Mouse (Mus musculus) midbrain, embryonic 14.5 days (tissue): ENCODE results near the gene Tjp2. TPM values are rescaled to one million over a fixed set of nuclear protein-coding genes. Genes with fewer than 3 reads are reported as not detected.
A peak's percentile ranks its signal among the peaks of the same experiment; 100 is the strongest.
"Not testable (repeated sequence)": the region's sequence is repeated elsewhere in the genome, so short reads cannot be mapped to it uniquely, and the experiment has no call there.

Experiments used
- ATAC-seq: fragments of 200-750 bp; cut with Nextera tagmentation; 2 replicates; pipeline ENCODE4 v1.8.0; 2017; ENCODE audit warnings: moderate number of reproducible peaks, moderate library complexity; ENCODE audit not compliant: low FRiP score, low TSS enrichment
- DNase-seq: peaks from one replicate; pipeline ENCODE4 v3.0.0-alpha.2; 2015
- H3K27ac ChIP-seq: fragments of 300-500 bp; sonication (generic); replicated peaks from 2 replicates; pipeline ENCODE4 v1.5.1; 2014; ENCODE audit warnings: mild to moderate bottlenecking, low read depth, low read length, moderate library complexity
- H3K27me3 ChIP-seq: fragments of 300-500 bp; sonication (generic); 2 replicates; pipeline ENCODE4 v1.6.1; 2014; ENCODE audit warnings: low read length, control low read depth, mixed read lengths; ENCODE audit not compliant: control insufficient read depth, insufficient read depth
- H3K36me3 ChIP-seq: fragments of 300-500 bp; sonication (generic); 2 replicates; pipeline ENCODE4 v1.6.1; 2014; ENCODE audit warnings: low read length, control low read depth; ENCODE audit not compliant: control insufficient read depth, insufficient read depth
- H3K4me1 ChIP-seq: fragments of 300-500 bp; sonication (generic); 2 replicates; pipeline ENCODE4 v1.6.1; 2014; ENCODE audit warnings: mild to moderate bottlenecking, antibody characterized with exemption, low read length, control low read depth; ENCODE audit not compliant: control insufficient read depth, insufficient read depth
- H3K4me2 ChIP-seq: fragments of 300-500 bp; sonication (generic); 2 replicates; pipeline ENCODE4 v1.6.1; 2014; ENCODE audit warnings: mild to moderate bottlenecking, low read length, moderate library complexity
- H3K4me3 ChIP-seq: fragments of 300-500 bp; sonication (generic); replicated peaks from 2 replicates; pipeline ENCODE4 v1.5.1; 2014; ENCODE audit warnings: low read depth, low read length
- H3K9ac ChIP-seq: fragments of 300-500 bp; sonication (generic); replicated peaks from 2 replicates; pipeline ENCODE4 v1.6.1; 2014; ENCODE audit warnings: mild to moderate bottlenecking, low read length, moderate library complexity
- H3K9me3 ChIP-seq: fragments of 300-500 bp; sonication (generic); 2 replicates; pipeline ENCODE4 v1.6.1; 2016; ENCODE audit warnings: low read length, control low read depth, mixed read lengths; ENCODE audit not compliant: control insufficient read depth
- WGBS: fragments of 180-500 bp; shearing (Covaris S2); extraction: QIAGEN DNeasy Blood & Tissue Kit; methylation state at CpG from one replicate; pipeline ENCODE4 v1.1.7; 2014; 5-methylcytosine and 5-hydroxymethylcytosine counted together
- polyA plus RNA-seq: library from polyadenylated mRNA; unstranded; fragments of >200 nt; fragmentation: Nextera tagmentation; extraction: Ambion mirVana; gene quantifications from 2 replicates; pipeline ENCODE4 v1.2.1, GENCODE M21; 2014

Gene Tjp2
- polyA plus RNA-seq, 1 experiment from 2014 or later = 15.5 TPM

GRCm38 (mm10) chr19:24118775-24119174 is 106.1 kb downstream of the Tjp2 start:
- 90% methylated on average over 9 of the region's 9 CpGs for WGBS
- Histone ChIP-seq H3K27ac (no peak overlapping the region), H3K9ac (no peak overlapping the region), H3K4me3 (no peak overlapping the region), H3K4me2 (no peak overlapping the region), H3K27me3 (no peaks in the 10 kb centered on the region), H3K36me3 (peaks cover 27% of the 10 kb centered on the region; the same call in 1 of the 2 replicates), H3K9me3 (no peaks in the 10 kb centered on the region), H3K4me1 (no peaks in the 10 kb centered on the region)
- DNase-seq (no peak), ATAC-seq (no peak)

- no peak for ATAC-seq
- DNase-seq = no peak
- Histone ChIP-seq H3K4me3 (no peak overlapping the region), H3K9me3 (no peaks in the 10 kb centered on the region), H3K27me3 (no peaks in the 10 kb centered on the region), H3K4me2 (no peak overlapping the region), H3K36me3 (peaks cover 50% of the 10 kb centered on the region), H3K4me1 (no peaks in the 10 kb centered on the region), H3K27ac (no peak overlapping the region), H3K9ac (no peak overlapping the region)
- WGBS = 95% methylated on average over 7 of the region's 7 CpGs
These were observed 113.2 kb downstream of the Tjp2 start for GRCm38 (mm10) chr19:24111581-24111980.

- Histone ChIP-seq H3K9me3 (no peaks in the 10 kb centered on the region), H3K4me3 (no peak overlapping the region), H3K4me1 (no peaks in the 10 kb centered on the region), H3K9ac (no peak overlapping the region), H3K27ac (no peak overlapping the region), H3K4me2 (no peak overlapping the region), H3K27me3 (no peaks in the 10 kb centered on the region), H3K36me3 (peaks cover 34% of the 10 kb centered on the region)
- ATAC-seq (no peak), DNase-seq (no peak)
- WGBS = 95% methylated on average over 12 of the region's 12 CpGs
These were observed 117.1 kb downstream of the Tjp2 start for GRCm38 (mm10) chr19:24107707-24108106.

- H3K27me3 ChIP-seq = no peaks in the 10 kb centered on the region
- ATAC-seq = no peak
- H3K9ac ChIP-seq = no peak overlapping the region
- no peak overlapping the region for H3K27ac ChIP-seq
- H3K4me3 ChIP-seq = no peak overlapping the region
- H3K4me2 ChIP-seq = no peak overlapping the region
- no peaks in the 10 kb centered on the region for H3K9me3 ChIP-seq
- no peak for DNase-seq
- peaks cover 16% of the 10 kb centered on the region for H3K36me3 ChIP-seq
- 89% methylated on average over 3 of the region's 3 CpGs for WGBS
- H3K4me1 ChIP-seq = no peaks in the 10 kb centered on the region
These were observed 121.0 kb downstream of the Tjp2 start for GRCm38 (mm10) chr19:24103802-24104201.

- WGBS = 96% methylated on average over 10 of the region's 10 CpGs
- ATAC-seq = no peak
- H3K4me2 ChIP-seq = no peak overlapping the region
- no peak overlapping the region for H3K4me3 ChIP-seq
- no peak for DNase-seq
- no peaks in the 10 kb centered on the region for H3K4me1 ChIP-seq
- H3K9ac ChIP-seq = no peak overlapping the region
- H3K9me3 ChIP-seq = no peaks in the 10 kb centered on the region
- H3K27me3 ChIP-seq = no peaks in the 10 kb centered on the region
- H3K36me3 ChIP-seq = peaks cover 18% of the 10 kb centered on the region
- no peak overlapping the region for H3K27ac ChIP-seq
These were observed 122.2 kb downstream of the Tjp2 start for GRCm38 (mm10) chr19:24102562-24103126.

- ATAC-seq (no peak), DNase-seq (peak; percentile 45)
- Histone ChIP-seq H3K36me3 (peaks cover 16% of the 10 kb centered on the region), H3K4me2 (no peak overlapping the region), H3K9me3 (no peaks in the 10 kb centered on the region), H3K27me3 (no peaks in the 10 kb centered on the region), H3K9ac (no peak overlapping the region), H3K4me3 (no peak overlapping the region), H3K27ac (no peak overlapping the region), H3K4me1 (no peaks in the 10 kb centered on the region)
- 78% methylated on average over 6 of the region's 6 CpGs for WGBS
These were observed 123.6 kb downstream of the Tjp2 start for GRCm38 (mm10) chr19:24101183-24101582.

- ATAC-seq = no peak
- H3K4me1 ChIP-seq = no peaks in the 10 kb centered on the region
- no peaks in the 10 kb centered on the region for H3K27me3 ChIP-seq
- no peak overlapping the region for H3K4me3 ChIP-seq
- no peak overlapping the region for H3K27ac ChIP-seq
- no peaks in the 10 kb centered on the region for H3K9me3 ChIP-seq
- H3K9ac ChIP-seq = no peak overlapping the region
- H3K36me3 ChIP-seq = peaks cover 23% of the 10 kb centered on the region
- 89% methylated on average over 10 of the region's 10 CpGs for WGBS
- H3K4me2 ChIP-seq = no peak overlapping the region
- no peak for DNase-seq
These were observed 126.1 kb downstream of the Tjp2 start for GRCm38 (mm10) chr19:24098691-24099090.

GRCm38 (mm10) chr19:24097666-24098455 is 127.0 kb downstream of the Tjp2 start:
- ATAC-seq = no peak
- Histone ChIP-seq H3K36me3 (peaks cover 23% of the 10 kb centered on the region), H3K9ac (no peak overlapping the region), H3K4me3 (no peak overlapping the region), H3K4me2 (no peak overlapping the region), H3K27me3 (no peaks in the 10 kb centered on the region), H3K4me1 (no peaks in the 10 kb centered on the region), H3K9me3 (no peaks in the 10 kb centered on the region), H3K27ac (no peak overlapping the region)
- WGBS = 89% methylated on average over 16 of the region's 16 CpGs
- DNase-seq = no peak

- not testable (repeated sequence) for H3K9ac ChIP-seq, ATAC-seq, H3K27ac ChIP-seq, H3K27me3 ChIP-seq, H3K9me3 ChIP-seq, DNase-seq, H3K4me3 ChIP-seq, H3K36me3 ChIP-seq, H3K4me1 ChIP-seq, H3K4me2 ChIP-seq
- 82% methylated on average over 8 of the region's 8 CpGs for WGBS
These were observed 132.8 kb downstream of the Tjp2 start for GRCm38 (mm10) chr19:24092060-24092459.
